Mouse (Mus musculus) lung, postnatal 10 days (tissue): Measurements from ENCODE around the gene Zbtb21.
A peak's percentile ranks its signal among the peaks of the same experiment; 100 is the strongest.
"Not testable (repeated sequence)": the region's sequence is repeated elsewhere in the genome, so short reads cannot be mapped to it uniquely, and the experiment has no call there.

Experiments used
- DNase-seq: peaks from one replicate; pipeline ENCODE4 v3.0.0; 2021

The Zbtb21 gene

DNA sequence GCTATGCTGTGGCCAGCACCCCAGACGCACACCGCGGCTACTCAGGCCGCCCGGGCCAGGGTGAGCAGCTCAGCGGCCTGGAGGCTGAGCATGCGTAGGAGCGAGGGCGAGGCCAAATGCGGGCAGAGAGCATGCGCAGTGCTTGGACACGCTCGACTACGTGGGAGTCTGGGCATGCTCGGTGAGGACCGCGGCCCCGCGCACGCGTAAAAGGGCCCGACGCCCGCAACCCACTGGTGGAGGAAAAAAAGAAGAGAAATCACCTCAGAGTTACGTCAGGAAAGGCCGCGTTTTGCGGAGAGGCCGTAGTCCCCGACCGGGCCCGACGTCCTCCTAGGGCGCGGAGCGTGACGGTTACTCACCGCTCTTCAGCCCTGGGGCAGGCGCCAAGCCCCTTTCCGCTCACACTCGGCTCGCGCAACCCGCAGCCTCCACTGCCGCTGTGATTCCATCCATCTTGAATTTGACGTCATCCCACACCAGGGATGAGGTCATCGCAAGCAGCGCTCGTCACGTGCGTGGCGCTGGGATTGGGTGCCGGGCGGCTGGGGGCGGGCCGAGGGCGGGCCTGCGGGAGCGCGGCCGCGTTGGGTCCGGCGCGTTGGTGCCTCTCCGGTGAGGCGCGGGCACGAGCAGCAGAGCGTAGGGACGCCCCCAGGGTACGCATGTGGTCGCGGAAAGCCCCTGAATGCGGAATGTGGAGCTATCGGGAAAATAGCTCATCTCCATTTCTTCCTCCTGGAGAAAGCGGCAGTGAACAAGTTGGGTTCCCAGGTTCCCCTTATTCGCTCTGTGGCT lies at the start of gene Zbtb21, which contains the start of gene C2cd2:
Gene Zbtb21, minus strand, starts transcription at position 472 of the 798 bp plus-strand sequence.
Gene C2cd2, minus strand, starts transcription at position 448 of the 798 bp plus-strand sequence.
- peak; percentile 97 for DNase-seq

DNA sequence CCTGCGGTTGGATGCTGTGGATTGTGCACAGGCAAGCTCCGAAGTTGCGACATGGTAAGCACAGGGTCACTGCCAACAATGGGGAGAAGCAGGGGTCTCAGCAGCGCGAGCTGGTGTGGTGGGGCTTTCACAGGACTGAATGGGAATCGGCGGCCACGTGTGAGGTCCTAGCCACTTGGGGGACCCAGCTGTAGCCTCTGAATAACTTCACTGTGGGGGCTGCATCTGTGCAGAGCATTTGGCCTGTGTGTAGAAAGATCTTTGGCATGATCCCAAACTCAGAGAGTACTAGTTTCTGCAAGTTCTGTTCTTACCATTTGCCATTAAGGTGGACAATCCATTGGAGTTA lies 34.9 kb upstream of the Zbtb21 start:
- DNase-seq: not testable (repeated sequence)

DNA sequence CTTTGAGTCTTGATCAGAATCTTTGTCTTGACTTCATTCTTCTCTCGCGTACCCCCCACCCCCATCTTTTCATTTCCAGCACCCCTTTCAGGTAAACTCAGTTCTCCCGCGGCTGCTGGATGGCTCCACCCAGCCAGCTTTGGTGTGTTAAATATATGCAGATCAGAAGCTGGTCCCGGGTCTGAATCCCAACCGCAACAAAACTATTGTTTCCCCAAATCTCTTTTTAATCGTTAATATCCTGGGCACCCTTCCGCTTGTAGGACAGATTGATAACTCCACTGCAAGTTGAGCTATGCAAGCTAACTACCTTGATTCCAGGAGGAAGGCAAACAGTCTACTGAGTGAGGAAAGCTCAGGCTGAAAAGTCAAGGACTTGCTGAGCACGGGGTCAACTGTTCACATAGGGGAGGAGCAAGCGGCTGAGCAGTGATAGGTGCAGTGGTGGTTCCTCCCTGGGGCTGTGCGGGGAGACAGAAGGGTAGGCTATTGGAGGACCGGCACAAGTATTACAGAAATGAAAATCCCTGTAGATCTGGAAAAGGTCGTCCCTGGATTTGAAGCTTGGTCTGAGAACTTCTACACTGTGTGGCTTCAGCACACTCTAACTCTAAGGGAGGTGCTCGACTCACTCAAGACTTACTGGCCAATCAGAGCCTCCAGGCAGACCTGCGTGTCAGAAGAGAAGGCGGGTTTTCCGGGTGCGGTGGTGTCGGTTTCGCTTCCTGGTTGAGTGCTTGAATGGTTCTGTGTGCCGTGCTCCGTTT lies 34.4 kb upstream of the Zbtb21 start, which contains the start of gene B230307C23Rik:
Gene B230307C23Rik, plus strand, starts transcription at position 700 of the 767 bp plus-strand sequence.
- peak; percentile 92 for DNase-seq

DNA sequence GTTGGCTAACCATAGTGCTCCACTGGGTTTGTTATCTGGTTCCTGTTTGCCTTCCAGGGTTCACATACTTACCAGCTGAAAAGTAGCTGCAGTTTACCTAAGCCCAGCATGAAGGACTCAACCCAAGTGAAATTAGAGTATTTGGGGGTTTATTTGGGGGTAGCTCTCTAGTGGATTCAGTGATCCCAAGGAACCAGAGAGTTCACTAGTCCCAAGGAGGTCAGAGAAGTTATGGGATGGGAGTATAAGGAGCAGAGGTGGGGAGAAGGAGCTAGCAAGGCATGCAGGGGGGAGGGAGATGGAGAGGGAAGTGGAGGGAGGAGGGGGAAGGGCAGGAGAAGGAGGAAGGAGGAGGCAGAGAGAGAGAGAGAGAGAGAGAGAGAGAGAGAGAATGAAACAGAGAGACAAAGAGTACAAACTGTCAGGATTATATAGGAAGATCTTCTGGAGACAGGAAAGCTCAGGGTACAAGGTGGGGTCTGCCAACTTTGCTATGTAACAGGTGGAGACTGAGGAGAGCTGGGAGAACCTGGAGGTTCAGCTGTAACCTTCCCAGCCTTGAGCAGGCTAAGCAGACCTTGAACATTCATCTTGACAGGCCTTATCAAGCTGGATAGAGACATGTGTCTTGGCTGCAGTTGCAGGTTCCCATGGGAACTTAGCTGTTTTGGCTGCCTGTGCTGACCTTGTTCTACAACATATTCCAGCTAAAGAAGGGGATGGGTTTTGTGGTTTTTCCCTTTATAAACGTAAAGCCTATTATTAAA lies 33.6 kb upstream of the Zbtb21 start:
- DNase-seq: peak; percentile 27

DNA sequence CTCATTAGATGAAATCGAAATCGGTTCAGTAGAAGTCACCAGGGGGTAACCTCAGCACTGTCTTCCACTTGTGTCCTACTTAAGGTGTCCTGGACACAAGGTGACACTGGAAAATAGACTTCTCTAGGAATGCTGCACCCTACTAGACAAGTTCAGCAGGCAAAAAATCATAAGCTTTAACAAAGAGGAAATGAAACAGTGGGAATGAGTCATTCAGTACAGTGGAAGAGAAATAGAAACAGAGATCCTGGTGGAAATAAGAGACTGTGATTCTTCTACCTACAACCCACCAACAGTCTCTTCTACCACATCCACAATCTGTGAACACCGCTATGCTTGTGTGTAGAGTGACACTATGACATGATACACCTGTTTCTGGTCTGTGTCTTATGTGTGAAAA lies 30.1 kb upstream of the Zbtb21 start:
- not testable (repeated sequence) for DNase-seq

DNA sequence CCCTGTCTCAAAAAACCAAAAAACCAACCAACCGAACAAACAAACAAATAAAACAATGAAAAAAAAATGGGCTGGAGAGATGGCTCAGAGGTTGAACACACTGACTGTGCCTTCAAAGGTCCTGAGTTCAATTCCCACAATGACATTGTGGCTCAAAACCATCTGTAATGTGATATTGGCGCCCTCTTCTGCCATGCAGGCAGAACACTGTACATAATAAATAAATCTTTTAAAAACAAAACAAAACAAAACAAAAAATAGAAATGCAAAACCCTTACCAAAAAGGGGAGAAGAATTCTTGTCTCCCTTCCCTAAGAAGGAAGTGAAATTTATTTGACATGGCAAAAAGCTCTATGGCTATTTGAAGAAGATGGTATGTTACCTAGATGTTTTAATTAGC lies 29.1 kb upstream of the Zbtb21 start:
- no peak for DNase-seq

DNA sequence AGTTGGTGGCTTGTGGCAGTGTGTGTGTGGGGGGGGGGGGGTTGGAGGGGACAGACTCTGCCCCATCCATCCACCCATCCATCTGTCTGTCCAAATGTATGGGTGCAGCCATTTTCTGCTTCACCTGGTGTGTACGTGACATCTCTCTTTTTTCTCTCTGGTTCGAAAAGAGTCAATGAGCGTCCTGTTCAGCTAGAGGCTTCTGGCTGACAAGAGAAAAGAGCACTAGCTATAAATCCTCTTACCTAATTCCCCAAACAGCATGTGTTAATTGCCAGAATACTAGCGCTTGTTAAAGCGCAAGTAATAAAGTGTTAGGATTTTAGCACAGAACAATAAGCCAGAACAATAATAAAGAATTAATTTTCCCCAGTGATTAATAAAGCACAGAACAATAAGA lies 22.2 kb upstream of the Zbtb21 start:
- no peak for DNase-seq

DNA sequence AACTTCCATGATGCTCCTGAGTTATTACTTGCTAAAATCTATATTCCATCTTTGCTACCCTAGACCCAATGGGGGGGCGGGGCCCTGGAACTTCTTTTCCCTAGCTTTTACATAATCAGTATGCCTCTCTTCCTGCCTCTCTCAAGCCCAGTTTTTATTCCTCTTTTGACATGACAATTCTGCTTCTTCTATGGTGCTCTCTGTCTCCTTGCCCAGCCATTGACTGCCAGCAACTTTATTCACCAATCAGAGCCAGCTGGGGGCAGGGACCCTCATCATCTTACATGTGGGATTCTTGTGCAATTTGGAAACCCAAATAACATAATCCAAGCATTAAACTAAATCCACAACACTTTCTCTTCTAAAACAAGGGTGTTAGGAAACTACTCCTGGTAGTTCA lies 18.9 kb upstream of the Zbtb21 start:
- DNase-seq: no peak

DNA sequence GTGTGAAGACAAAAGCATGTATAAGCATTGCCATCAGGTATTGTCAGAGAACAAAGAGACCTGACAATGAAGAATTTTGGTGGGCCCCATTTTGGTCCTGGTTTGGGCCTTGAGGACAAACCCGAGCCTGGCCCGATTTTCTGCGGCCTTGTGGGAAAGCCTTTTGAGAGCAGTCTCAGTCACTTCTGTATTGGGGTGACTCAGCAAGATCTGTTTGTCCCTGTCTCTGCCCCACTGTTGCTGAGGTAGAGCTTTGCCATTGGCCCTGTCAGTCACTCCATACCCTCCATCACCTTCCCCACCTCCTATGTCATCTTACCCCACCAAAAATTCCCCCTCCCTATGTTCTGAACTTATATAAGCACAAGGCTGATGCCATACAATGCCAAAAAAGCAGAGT lies 15.3 kb upstream of the Zbtb21 start:
- no peak for DNase-seq

DNA sequence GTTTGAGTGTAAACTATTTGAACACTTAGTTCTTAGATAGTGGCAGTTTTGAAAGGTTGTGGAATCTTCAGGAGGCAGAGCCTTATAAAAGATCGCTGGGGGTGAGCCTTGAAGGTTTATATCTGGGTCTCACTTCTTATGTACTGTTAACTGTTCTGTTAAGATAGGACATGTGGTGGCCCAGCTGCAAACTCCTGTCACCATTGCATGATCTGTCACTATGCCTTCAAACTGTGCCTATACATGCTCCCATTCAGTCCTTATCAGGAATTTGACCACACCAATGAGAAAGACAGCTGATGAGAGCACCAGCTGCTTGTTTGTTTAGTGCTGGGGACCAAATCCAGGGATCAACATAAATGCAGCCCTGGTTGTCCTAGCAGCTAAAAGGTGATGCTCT lies 14.9 kb upstream of the Zbtb21 start:
- DNase-seq: no peak

DNA sequence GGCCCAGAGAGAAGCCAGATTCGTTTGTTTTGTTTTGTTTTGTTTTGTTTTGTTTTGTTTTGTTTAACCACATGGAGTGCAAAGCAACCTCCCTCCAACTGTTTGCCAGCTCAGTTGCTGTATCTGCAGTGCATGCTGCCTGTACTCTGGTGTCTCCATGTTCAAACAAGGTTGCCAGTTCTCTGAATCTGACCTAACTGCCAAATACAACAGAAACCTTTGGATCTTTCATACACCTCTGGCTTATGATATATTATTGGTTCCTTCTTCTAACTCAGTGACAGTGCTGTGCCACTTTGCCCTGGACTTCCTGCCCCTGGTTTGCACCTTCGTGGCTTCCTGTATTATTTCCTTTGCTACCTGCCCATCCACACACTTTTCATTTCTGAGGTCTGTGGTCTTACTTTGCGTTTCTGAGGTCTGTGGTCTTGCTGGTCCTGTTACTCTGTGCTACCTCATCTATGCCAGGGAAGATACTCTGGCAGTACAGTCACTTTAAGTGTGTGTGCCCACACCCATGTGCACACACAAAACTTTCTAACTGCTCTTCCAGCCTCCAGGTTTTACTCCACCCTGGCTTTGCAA lies 1.6 kb upstream of the Zbtb21 start:
- DNase-seq: no peak

DNA sequence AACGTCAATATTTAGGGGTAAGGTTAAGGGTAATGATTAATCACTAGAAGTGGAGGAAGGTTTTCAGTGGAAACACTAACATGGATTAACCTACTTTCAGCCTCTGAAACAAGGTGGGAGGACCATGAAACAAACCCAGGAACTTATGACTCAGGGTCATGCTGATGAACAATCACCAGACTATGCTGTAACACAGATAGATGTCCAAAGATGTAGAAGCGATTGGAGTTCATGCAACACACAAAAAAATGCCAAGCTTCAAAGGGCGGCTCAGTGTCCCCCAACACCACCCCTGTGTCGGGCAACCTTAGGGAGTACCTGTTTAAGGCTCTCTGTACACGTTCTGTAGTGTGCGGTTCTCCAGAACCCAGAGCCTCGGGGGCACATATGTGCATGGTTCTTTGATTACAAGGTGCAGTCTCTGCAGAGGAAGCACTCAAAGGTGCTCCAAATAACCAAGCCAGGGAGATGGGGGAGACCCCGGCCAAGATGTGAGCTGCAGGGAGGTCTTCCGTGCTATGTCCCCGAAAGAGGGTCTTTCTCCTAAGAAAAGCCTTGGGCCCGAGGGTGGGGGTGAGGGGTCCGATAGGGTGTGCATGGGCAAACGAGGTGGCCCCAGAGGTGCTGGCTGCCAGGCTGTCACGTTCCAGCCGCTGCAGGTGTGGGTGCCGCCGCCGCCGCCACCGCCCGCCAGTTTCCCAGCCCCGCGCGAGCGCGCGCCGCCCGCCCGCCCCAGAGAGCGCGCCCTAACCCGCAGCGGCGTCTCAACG lies 856 bp downstream of the Zbtb21 start:
- no peak for DNase-seq

DNA sequence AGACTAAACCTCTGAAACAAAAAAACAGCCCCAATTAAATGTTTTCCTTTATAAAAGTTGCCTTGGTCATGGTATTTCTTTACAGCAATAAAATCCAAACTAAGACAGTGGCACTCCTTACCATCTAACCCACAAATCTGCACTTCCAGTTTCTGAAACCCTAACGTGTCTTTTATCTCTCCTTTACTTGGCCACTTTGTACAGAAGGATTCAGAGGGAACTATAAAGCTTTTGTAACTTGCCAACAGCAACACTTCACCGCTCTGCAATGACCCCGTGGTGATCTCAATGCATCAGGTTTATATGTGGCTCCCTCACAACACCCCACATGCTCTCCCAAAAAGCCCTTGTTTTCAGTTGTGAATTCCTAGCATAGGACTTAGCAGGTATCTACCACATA lies 2.1 kb downstream of the Zbtb21 start:
- no peak for DNase-seq

DNA sequence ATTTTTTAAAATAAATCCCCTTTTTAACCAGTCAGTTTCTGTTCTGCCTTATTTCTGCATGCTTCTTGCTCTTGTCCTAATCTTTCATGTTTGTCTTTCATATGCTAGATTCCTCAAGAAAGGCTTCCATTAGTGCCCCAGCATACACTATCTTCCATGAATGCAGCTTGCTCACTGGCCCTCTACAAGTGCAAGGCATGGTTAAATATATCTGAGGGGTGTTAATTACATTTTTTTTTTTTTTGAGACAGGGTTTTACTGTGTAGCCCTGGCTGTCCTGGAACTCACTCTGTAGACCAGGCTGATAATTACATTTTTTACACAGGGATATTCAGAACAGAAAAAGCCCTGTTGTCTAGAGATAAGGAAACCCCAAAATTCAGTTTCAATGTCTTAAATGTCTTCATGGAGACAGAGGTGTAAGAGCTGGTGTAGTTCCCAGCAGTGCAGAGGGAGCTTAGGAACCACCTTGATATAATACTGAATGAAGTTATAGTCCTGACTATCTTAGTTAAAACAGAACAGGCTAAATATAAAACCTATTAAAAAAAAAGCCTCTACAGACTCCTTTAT lies 3.9 kb downstream of the Zbtb21 start:
- DNase-seq: no peak

DNA sequence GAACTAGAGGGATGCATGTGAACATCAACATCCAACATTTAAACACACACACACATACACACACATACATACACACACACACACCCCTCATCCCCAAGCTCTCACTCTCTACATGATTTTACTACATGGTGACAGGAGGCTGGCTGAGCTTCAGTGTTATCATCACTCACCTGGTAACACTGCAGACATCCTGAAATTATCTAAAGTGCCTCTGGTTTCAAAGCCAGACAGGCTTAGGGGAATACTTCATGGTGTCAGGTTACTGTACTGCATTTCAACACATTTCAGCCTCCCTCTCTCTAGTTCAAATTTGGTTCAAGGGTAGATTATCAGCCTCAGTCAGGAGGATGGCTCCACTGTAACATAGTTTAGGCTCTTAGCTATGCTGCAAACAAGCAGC lies 4.8 kb downstream of the Zbtb21 start:
- no peak for DNase-seq

DNA sequence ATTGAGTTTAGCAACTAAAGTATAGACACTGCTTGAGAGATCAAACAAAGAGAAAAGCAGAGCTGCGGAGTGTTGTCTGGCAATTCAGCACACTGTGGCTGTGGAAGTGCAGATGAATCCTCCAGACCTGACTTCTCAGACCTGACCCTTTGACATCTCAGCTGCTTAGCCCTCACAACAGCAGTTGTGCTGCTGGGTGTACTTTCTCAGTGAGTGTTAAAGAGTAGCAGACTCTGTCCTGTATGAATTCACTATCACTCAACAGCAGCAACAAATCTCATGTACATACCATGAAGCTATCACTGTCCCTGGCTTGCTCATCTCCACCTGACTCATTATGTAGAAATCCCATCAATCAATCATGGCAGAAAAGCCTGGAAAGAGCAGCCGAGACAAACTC lies 6.4 kb downstream of the Zbtb21 start:
- no peak for DNase-seq

DNA sequence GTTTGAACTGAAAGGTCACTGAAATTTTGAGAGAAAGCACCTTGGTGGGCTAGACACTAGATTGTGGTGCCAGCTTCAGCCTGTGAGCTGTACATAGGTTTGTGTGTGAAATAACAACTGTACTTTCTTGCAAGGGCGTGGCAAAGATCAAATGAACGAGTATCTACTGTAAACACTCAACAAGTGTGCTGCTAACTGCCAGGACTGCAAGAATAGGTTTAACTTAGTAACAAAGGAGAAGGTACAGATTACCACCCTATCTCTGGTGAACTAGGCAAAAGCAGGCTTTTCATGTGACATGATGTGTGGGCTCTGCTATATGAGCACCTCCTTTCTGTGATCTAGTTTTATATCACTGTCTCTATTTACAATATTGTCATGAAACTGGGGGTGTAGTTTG lies 9.1 kb downstream of the Zbtb21 start:
- DNase-seq: no peak

DNA sequence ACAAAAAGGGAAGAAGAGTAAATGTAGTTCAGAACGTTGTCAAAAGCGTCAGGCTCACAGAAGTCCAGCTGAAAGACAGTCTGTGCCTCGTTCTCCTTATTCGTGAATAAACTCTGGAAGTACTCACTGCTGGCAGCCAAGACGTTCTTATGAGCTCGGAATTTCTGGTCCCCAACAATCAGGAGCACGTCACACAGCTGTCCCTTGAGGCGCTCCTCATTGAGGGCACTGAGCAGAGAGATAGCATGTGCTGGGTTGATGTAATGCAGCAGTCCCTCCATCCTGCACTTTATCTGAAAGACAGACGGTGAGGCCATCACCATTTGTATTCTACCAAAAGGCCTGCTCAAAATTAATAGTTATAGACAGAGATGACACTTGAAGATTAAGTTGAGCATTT lies 9.6 kb downstream of the Zbtb21 start:
- DNase-seq: no peak

DNA sequence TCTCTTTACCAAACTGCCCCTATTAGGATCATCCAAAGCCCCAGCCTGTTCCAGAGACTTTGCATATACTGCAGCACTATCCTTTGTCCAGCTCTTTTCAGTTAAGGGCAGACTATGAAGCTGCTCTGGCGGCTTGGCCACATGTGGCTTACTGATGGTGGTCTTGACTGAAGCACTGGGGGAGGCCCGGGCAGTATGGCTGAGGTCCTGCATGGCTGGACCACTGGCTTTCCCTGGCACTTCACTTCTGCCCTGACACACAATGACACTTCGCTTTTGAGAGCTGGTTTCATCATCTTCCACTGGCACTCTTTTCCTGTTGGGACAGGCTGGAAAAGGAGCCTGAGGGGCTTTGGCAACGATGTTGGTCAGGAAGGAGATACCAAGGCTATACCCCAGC lies 10.1 kb downstream of the Zbtb21 start:
- DNase-seq: no peak

DNA sequence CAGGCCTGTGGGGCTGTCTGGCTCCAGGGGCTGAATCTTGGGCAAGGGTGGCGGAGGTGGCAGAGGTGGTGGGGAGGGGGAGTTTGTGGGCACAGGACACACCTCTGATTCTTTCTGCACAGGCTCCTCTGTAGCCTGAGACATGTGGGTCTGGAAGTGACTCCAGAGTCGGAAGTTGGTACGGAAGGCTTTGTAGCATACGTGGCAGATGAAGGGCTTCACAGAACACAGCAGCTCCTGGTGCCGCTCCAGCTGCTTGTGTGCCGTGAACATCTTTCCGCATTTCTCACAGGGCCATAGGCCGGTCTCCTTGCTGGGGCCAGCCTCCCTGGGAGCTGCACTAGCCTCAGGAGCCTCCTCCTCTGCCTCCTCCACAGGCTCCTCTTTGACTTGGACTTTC lies 12.4 kb downstream of the Zbtb21 start:
- DNase-seq: no peak

DNA sequence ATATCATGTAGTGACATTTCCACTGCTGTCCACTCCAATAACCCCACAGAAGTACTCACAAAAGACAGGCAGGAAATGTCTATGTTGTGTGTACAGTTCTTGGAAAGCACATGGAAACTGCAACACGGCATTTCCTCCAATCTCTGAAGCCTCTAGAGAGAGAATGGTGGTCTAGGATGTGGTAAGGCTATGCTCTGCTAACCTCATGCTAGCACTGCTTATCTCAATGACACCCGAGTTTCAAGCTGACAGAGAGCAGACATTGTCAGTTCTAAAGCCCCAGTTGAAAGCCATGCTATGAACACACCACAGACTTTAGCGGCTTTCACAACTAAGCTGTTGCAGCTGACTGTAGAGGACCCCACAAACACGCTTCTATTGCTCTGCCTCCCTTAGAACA lies 13.6 kb downstream of the Zbtb21 start:
- DNase-seq: no peak

DNA sequence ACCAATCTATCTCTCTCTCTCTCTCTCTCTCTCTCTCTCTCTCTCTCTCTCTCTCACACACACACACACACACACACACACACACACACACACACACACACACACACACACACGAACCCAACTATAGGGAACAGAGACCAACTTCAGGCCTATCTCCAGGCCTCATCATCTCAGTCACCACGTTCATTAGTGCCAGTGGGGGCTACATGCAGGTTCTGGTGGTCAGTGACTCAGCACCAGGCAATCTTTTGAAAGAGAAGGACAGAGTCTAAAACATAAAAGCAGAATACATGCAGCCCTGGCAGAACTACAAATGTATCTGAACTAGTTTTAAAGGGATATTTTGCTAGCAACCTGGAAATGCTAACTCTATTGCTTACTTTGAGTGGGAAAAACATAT lies 15.4 kb downstream of the Zbtb21 start:
- DNase-seq: not testable (repeated sequence)
